Mouse (Mus musculus): ENCODE measurements around the gene Atg10. TPM values are rescaled to one million over a fixed set of nuclear protein-coding genes. Genes with fewer than 3 reads are reported as not detected.

The Atg10 gene
- polyA plus RNA-seq, 1 experiment, result 0.16 TPM

DNA sequence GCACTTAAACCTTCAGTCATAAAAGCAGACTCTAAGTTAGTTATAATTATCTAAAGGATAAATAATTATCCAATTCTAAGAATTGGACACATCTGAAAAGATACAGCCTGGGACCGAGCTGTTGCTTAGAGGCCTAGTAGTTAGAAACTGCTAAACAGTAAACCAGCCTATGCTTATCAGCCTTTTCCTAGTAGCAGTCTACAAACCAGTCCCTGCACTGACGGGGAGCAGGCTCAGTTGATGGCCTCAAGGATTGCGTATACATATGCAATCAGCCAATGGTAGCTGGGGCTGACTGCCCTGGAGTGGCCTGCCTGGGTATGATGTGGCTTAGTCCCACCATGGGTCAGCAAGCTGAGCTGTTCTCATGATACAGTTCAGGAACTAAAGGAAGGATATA, 39.5 kb downstream of the Atg10 start:
- TF ChIP-seq GATA1 (IDR thresholded peaks at IDR 0.05; ENCODE audit: low read length), result no peak

DNA sequence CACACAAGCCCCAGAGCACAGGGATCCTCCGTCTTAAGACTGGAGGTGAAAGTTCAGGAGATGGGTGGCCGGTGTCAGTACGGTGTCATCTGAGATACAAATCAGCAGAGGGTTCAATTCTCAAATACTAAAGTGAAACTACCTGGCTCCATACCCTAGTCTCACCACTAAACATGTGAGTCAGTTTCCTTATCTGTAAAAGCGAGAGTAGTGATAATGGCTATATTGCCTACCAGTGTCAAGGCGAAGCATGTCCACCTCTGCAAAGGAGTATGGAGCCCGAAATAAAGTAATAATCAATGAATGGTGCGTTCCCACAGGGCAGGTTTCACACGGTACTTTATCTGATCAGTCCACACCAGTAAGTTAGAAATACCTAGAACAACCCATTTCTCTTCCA, 43.4 kb downstream of the Atg10 start:
- no peak for TF ChIP-seq GATA1 (IDR thresholded peaks at IDR 0.05; ENCODE audit: low read length)

DNA sequence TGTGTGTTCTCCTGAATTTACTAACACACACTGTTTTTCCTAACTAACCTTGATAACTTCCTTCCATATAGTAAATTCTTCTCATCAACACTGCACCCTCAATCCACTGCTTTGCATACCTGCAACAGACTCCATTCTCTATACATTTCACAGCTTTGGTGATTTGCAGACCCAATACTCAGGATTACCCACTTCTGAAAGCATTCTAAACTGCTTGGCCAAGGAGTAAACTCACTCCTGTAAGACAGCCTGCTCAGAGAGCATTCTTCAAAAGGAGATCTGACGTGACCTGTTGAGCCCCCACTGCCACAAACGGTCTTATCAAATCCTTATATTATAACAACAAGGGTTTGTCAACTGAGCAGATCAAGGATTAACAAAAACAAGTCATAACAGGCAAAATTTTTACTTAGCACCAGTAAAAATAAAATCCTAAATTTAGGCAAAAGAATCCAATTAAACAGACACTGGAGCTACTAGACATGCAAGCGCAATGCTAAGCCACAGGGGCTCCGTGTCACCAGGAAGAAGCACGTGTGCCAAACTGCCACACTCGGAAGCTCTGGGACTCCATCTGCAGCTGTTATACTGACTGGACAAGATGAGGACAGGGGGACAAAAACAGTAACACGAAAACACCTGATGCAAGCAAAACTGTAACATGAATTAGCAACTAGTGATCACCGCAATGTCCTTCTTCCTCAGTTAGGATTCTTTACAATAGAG, 44.4 kb downstream of the Atg10 start:
- TF ChIP-seq GATA1 (IDR thresholded peaks at IDR 0.05; ENCODE audit: low read length), result no peak

DNA sequence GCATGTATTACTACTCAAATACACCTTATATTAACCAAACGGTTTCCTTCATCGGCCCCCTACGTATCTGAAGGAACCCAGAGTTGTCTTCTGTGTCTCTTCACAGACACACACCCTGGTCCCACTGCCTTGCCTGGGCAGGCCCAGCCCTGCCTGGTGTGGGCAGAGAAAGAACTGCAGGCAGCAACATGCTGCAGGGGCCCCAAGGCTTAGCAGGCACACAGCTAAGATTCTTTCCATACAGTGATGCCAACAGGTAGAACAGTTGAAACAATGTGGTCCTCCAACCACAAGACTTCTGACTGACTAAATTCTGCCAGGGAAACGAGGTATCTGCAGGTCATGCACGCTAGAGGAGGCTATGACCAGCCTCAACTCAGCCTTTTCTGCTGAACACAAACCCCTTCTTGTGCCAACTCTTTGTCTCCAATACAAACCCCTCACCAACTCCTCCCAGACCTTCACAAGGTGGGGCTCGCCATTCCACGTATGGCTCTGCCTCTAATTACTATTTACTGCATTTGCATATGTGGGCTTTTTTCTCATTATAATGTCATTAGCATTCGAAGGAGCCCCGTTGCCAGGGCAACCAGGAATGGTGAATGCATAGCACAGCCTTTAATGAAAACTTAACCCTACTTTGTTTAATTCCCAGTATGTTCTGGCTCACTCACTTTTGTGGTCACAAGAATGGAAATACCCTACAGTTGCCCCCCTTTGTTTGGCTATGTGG, 45.2 kb downstream of the Atg10 start:
- no peak for TF ChIP-seq GATA1 (IDR thresholded peaks at IDR 0.05; ENCODE audit: low read length)

DNA sequence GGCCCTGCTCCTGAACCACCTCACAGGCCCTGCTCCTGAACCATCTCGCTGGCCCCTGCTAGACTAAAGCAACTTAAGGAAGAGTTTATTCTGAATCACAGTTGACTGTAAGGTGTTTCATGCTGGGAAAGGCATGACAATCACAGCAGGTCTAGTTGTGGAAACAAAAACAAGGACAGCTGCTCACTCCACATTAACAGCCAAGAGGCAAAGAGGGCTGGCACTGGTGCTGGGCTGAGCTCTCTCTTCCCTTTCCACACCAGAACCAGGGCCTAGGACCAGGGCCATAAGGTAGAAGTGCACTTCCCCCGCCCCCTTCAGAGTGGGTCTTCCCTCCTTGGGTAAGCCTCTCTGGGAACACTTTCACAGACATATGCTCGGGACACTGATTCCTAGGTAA, 48.4 kb downstream of the Atg10 start:
- TF ChIP-seq GATA1 (IDR thresholded peaks at IDR 0.05; ENCODE audit: low read length), result no peak

DNA sequence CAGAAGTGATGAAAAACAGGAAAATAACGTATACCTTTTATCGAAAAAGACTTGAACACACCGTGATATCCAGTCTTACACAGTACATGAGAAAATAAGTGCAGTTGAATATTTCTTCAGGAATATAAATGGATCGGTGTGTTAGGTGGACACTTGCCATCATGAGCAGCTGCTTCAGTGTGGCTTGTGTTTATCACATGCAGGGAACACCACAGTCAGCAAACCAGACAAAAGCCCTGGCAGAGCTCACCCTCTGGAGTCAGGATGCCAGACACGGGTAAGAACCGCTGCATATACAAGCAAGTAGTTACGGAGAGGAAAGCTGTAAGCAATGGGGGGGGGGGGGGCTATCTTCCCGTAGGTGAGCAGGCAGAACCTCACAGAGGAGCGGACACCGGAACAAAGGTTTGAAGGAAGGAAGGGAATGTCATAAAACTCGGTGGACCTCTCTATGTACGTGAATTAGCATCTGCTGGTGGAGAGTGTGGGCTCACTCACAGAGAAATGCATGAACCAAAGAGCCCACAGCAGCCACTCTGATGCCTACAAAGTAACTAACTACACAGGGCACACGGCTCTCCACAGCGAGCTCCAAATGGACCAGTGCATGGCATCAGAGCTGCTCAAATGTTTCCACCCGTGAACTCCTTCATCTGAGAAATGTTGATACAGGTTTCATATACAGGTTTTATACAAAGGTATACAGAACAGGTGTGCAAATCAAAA, 51.8 kb downstream of the Atg10 start:
- TF ChIP-seq GATA1 (IDR thresholded peaks at IDR 0.05; ENCODE audit: low read length), result no peak

DNA sequence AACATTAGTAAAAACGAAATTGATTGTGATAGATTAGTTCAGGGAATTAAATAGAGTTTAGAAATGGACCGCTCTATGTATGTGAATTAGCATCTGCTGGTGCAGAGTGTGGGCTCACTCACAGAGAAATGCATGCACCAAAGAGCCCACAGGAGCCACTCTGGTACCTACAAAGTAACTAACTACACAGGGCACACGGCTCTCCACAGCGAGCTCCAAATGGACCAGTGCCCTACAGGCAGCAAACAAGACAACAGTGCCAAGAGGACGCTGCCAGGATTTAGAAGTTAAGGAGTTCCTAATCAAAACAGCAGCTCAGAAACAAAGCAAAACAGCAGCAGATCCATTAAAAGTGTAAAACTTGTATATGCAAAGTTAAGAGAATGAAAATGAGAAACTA, 52.6 kb downstream of the Atg10 start:
- no peak for TF ChIP-seq GATA1 (IDR thresholded peaks at IDR 0.05; ENCODE audit: low read length)

DNA sequence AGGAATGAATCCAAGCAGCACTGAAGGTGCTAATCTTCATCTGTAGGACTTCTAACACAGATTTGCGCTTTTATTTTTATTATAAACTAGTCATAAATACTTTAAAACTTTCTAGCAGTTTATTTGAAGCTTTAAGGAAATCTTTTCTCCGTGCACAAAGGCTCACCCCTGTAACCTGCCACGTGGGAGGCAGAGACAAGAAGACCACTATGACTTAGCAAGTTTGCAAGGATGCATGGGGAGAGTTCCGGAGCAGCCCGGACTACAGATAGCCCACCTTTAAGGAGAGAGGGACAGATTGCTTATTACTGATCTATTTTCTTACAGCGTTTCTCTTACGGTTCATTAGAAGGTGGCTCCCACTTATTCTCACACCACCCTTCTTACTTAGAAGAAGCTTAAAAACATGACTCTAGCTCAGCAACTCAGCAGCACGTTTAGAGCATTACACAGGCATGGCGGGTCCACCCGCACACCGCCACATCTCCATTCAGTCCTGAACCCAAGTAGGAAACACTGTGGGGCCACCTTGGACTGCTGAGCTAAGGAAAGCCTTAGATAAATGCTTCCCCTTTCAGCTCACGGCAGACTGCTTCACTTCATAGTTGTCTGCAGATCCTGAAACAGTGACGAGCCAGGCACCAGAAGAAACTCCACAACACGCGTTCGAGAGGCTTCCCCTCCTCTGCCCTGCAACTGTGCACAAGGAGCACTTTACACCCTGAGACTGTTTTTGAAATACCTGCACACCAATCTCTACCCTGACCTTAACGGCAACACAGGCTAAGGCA, 54.0 kb downstream of the Atg10 start:
- TF ChIP-seq GATA1 (IDR thresholded peaks at IDR 0.05; ENCODE audit: low read length), result no peak

DNA sequence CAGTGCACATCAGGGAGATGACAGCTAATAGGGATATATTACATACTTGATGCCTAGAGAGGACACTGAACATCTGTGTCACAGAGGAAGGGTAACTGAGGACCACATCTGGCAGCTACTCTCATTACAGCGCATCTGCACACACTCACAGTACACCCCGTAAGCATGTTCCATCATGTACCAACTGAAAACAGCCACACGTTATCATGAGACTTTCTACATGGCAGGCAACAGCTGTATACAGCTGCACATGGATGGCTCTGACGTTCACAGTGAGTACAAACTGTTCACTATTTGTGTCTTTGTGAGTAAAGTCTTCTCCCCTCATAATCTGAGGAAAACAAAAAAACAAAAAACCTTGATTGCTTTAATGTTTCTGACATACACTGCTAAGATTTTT, 55.3 kb downstream of the Atg10 start:
- no peak for TF ChIP-seq GATA1 (IDR thresholded peaks at IDR 0.05; ENCODE audit: low read length)

DNA sequence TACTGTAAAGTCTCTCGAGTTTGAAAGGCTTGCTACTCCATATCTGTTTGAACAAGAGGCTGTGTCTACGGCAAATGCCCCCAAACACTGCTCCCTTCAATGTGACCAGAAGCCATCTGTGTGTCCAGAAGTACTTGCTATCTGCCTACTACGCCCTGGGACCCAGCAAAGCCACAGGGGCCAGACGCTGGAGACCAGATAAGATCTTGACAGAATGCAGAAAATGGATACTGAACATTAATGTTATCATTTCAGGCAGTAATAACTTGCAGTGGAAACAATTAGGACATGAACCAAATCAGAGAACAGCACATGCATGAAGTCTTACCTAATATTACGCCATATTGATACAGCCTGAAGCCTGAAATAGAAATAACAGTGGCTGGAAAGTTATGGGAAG, 56.2 kb downstream of the Atg10 start:
- TF ChIP-seq GATA1 (IDR thresholded peaks at IDR 0.05; ENCODE audit: low read length), result peak; percentile 47

DNA sequence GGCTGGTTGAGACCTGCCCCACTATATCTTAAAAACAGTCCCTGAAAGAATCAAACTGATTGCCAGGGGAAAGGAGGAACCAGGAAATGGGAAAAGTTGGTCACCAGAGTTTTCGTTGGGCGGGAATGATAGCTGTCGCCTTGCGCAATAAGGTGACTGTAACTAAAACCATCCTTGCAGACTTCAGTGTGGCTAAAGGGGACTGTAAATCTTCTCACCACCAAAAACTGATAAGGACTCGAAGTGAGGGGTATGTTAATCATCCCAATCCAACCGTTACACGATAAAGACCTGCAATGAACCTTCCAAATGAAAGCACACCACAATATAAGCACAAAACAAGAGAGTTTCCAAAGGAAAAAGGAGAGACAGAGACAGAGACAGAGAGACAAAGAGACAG, 57.5 kb downstream of the Atg10 start:
- TF ChIP-seq GATA1 (IDR thresholded peaks at IDR 0.05; ENCODE audit: low read length), result peak; percentile 65

DNA sequence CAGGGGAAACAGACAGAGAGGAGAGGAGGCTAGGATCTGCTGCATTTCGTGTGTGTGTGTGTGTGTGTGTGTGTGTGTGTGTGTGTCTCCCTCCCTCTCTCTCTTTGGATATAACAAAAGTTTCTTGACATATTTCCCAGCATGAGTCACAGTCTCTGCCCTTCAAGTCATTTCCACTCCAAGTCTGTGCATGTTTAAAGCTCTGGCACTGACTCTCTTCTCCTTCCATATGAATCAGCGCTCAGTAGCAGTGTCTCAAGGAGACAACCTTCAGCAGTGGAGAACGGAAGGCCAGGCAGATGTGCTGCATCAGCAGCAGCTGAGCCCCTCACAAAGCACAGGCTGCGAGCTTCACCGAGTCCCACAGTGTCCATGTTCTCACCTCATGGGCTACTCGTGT, 58.6 kb downstream of the Atg10 start:
- TF ChIP-seq GATA1 (IDR thresholded peaks at IDR 0.05; ENCODE audit: low read length), result no peak

DNA sequence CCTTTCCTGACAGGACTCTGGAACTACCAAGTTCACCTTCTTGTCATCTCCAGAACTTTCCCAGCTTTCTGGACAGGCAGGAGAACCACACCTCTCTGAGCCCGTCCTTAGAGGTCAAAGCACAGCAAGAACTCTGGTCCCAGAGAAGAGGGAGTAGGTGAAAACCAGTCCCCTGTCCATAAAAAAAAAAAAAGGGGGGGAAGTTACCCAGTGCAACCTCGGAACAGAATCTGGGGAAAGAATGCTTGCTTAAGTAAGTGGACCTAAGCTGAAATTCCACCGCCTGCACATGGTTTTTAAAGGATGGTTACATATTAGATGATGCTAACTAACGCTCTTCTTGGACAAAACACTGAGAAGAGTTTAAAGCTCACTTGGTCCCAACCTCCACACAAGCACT, 60.5 kb downstream of the Atg10 start:
- no peak for TF ChIP-seq GATA1 (IDR thresholded peaks at IDR 0.05; ENCODE audit: low read length)

DNA sequence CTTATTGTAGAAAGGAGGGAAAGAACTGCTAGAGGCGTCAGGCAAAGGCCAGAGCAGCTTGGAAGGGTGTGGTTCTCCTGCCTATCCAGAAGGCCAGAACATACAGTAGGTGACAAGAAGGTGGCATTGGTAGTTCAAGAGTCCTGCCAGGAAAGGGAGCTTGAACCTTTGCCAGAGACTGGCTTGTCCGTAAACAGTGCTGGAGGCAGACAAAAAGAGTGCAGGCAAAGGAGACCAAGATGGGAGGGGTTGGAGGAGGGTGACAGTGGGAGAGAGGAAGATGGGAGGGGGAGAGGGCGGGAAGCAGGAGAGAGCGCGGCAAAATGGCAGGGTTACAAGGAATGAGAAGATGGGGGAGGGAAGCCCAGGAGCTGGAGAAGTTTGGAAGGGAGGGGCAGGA, 61.3 kb downstream of the Atg10 start:
- no peak for TF ChIP-seq GATA1 (IDR thresholded peaks at IDR 0.05; ENCODE audit: low read length)

DNA sequence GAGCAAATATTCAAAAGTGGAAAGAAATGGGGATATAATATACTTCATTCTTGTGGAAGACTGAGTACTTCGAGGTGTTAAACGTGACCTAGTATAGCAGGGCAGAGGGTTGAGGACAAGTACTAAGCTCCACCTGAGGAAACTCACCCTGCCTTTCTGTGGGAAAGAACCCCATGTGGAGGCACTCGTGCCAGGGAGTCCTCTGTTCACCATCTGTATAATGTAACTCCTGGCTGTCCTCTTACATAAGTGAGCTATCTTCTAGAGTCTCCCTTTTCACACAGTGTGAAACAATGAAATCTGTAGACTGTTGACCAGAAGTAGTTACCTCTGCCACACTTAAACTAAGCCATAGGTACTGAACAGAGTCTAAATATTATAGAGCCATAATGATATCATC, 63.2 kb downstream of the Atg10 start:
- no peak for TF ChIP-seq GATA1 (IDR thresholded peaks at IDR 0.05; ENCODE audit: low read length)

DNA sequence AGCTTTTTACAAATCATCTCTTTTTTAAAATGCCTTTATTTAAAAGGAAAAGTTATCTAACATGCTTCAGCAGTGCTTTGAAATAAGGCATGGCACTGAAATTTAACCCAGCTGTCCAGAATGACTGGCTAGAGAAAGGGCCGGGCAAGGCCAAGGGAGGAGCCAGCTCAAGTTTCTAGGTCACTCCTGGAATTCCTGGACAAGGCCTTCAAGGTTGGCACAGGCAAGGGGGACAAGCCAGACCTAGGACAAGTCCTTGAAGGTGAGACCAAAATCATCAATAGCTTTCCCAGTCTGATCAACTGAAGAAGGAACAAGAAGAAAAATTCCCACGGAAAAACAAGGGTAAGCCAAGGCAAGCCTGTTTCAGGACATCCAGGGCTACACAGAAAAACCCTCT, 63.9 kb downstream of the Atg10 start:
- TF ChIP-seq GATA1 (IDR thresholded peaks at IDR 0.05; ENCODE audit: low read length), result no peak

All from G1E-ER4 (cell line).